Mouse (Mus musculus) embryonic facial prominence, embryonic 13.5 days (tissue): Measurements from ENCODE around the gene Wdfy3. TPM values are rescaled to one million over a fixed set of nuclear protein-coding genes. Genes with fewer than 3 reads are reported as not detected.

Source experiments
- ATAC-seq: fragments of 200-750 bp; cut with Nextera tagmentation; 2 replicates; pipeline ENCODE4 v1.8.0; 2017; ENCODE audit warnings: low read depth; ENCODE audit not compliant: insufficient number of reproducible peaks, insufficient read depth, low FRiP score, low TSS enrichment
- H3K27ac ChIP-seq: fragments of 300-500 bp; sonication (generic); 2 replicates; pipeline ENCODE4 v1.5.1; 2015; ENCODE audit warnings: moderate library complexity, mild to moderate bottlenecking, inconsistent platforms
- H3K27me3 ChIP-seq: fragments of 300-500 bp; sonication (generic); 2 replicates; pipeline ENCODE4 v1.6.1; 2015; ENCODE audit warnings: mild to moderate bottlenecking, inconsistent platforms
- H3K36me3 ChIP-seq: fragments of 300-500 bp; sonication (generic); 2 replicates; pipeline ENCODE4 v1.6.1; 2015; ENCODE audit warnings: mild to moderate bottlenecking, inconsistent platforms
- H3K4me1 ChIP-seq: fragments of 300-500 bp; sonication (generic); 2 replicates; pipeline ENCODE4 v1.6.1; 2015; ENCODE audit warnings: inconsistent platforms
- H3K4me2 ChIP-seq: fragments of 300-500 bp; sonication (generic); 2 replicates; pipeline ENCODE4 v1.6.1; 2015; ENCODE audit warnings: moderate library complexity, mild to moderate bottlenecking, inconsistent platforms
- H3K4me3 ChIP-seq: fragments of 300-500 bp; sonication (generic); 2 replicates; pipeline ENCODE4 v1.5.1; 2015; ENCODE audit warnings: mild to moderate bottlenecking, inconsistent platforms
- H3K9ac ChIP-seq: fragments of 300-500 bp; sonication (generic); 2 replicates; pipeline ENCODE4 v1.6.1; 2015; ENCODE audit warnings: mild to moderate bottlenecking, inconsistent platforms
- H3K9me3 ChIP-seq: fragments of 300-500 bp; sonication (generic); 2 replicates; pipeline ENCODE4 v1.6.1; 2016; ENCODE audit warnings: inconsistent platforms
- WGBS: fragments of 180-500 bp; shearing (Covaris S2); methylation state at CpG from one replicate; pipeline ENCODE4 v1.1.7; 2015; ENCODE audit warnings: mixed read lengths; 5-methylcytosine and 5-hydroxymethylcytosine counted together
- polyA plus RNA-seq: library from polyadenylated mRNA; unstranded; fragments of >200 nt; fragmentation: Nextera tagmentation; extraction: Ambion mirVana; gene quantifications from 2 replicates; pipeline ENCODE4 v1.2.1, GENCODE M21; 2015

Wdfy3 gene
- polyA plus RNA-seq, 1 experiment from 2014 or later = 19.1 TPM

GRCm38 (mm10) chr5:102072057-102072456, 2.3 kb upstream of the Wdfy3 start:
- H3K27me3 ChIP-seq = no peaks in the 10 kb centered on the region
- WGBS = 48% methylated on average over 4 of the region's 4 CpGs
- ATAC-seq = no peak
- peaks cover 20% of the 10 kb centered on the region for H3K4me1 ChIP-seq
- no peak overlapping the region for H3K4me3 ChIP-seq
- no peak overlapping the region for H3K27ac ChIP-seq
- no peak overlapping the region for H3K9ac ChIP-seq
- H3K9me3 ChIP-seq = no peaks in the 10 kb centered on the region
- H3K36me3 ChIP-seq = no peaks in the 10 kb centered on the region
- no peak overlapping the region for H3K4me2 ChIP-seq

- no peak overlapping the region for H3K4me3 ChIP-seq
- no peak for ATAC-seq
- H3K27ac ChIP-seq = no peak overlapping the region
- H3K9ac ChIP-seq = no peak overlapping the region
- no peak overlapping the region for H3K4me2 ChIP-seq
- H3K27me3 ChIP-seq = no peaks in the 10 kb centered on the region
- H3K36me3 ChIP-seq = no peaks in the 10 kb centered on the region
- no peaks in the 10 kb centered on the region for H3K9me3 ChIP-seq
- 39% methylated on average over 3 of the region's 3 CpGs for WGBS
- peaks cover 28% of the 10 kb centered on the region for H3K4me1 ChIP-seq
These were observed 1.5 kb upstream of the Wdfy3 start for GRCm38 (mm10) chr5:102071241-102071640.

- Histone ChIP-seq H3K9me3 (no peaks in the 10 kb centered on the region), H3K36me3 (no peaks in the 10 kb centered on the region), H3K4me2 (peak overlapping the region; percentile 82), H3K27me3 (no peaks in the 10 kb centered on the region), H3K4me1 (peaks cover 28% of the 10 kb centered on the region), H3K27ac (peak overlapping the region; percentile 98; the same call in 1 of the 2 replicates), H3K4me3 (peak overlapping the region; percentile 90; the same call in 1 of the 2 replicates), H3K9ac (no peak overlapping the region)
- ATAC-seq = no peak
- 6% methylated on average over 4 of the region's 4 CpGs for WGBS
These were observed 1.1 kb upstream of the Wdfy3 start for GRCm38 (mm10) chr5:102070788-102071187.

- Histone ChIP-seq H3K9me3 (no peaks in the 10 kb centered on the region), H3K9ac (peak overlapping the region; percentile 97), H3K4me2 (peak overlapping the region; percentile 82), H3K27ac (peak overlapping the region; percentile 98), H3K36me3 (peaks cover under 1% of the 10 kb centered on the region; the same call in 1 of the 2 replicates), H3K4me3 (peak overlapping the region; percentile 90), H3K4me1 (peaks cover 29% of the 10 kb centered on the region), H3K27me3 (no peaks in the 10 kb centered on the region)
- 0 out of 2 replicates have a peak, but pooled peaks have one; percentile 1 for ATAC-seq
- WGBS = 9% methylated on average over 6 of the region's 6 CpGs
These were observed 670 bp upstream of the Wdfy3 start for GRCm38 (mm10) chr5:102070414-102070768.

- Histone ChIP-seq H3K36me3 (peaks cover 3% of the 10 kb centered on the region; the same call in 1 of the 2 replicates), H3K4me1 (peaks cover 33% of the 10 kb centered on the region), H3K4me2 (peak overlapping the region; percentile 82), H3K27me3 (no peaks in the 10 kb centered on the region), H3K9ac (peak overlapping the region; percentile 97), H3K9me3 (no peaks in the 10 kb centered on the region), H3K27ac (peak overlapping the region; percentile 98), H3K4me3 (peak overlapping the region; percentile 90)
- under 1% methylated on average over 70 of the region's 92 CpGs for WGBS
- peak; percentile 72 for ATAC-seq
These were observed 512 bp downstream of the Wdfy3 start for GRCm38 (mm10) chr5:102069051-102069766.

GRCm38 (mm10) chr5:102066458-102066857, 3.3 kb downstream of the Wdfy3 start:
- H3K36me3 ChIP-seq = peaks cover 3% of the 10 kb centered on the region; the same call in 1 of the 2 replicates
- no peak overlapping the region for H3K4me2 ChIP-seq
- no peaks in the 10 kb centered on the region for H3K9me3 ChIP-seq
- H3K4me1 ChIP-seq = peaks cover 60% of the 10 kb centered on the region
- no peaks in the 10 kb centered on the region for H3K27me3 ChIP-seq
- WGBS = 90% methylated on average over 6 of the region's 6 CpGs
- ATAC-seq = no peak
- no peak overlapping the region for H3K9ac ChIP-seq
- H3K4me3 ChIP-seq = no peak overlapping the region
- no peak overlapping the region for H3K27ac ChIP-seq

- no peak overlapping the region for H3K4me3 ChIP-seq
- no peak overlapping the region for H3K4me2 ChIP-seq
- no peak overlapping the region for H3K9ac ChIP-seq
- WGBS = 48% methylated on average over 18 of the region's 18 CpGs
- H3K4me1 ChIP-seq = peaks cover 56% of the 10 kb centered on the region
- H3K36me3 ChIP-seq = peaks cover 4% of the 10 kb centered on the region; the same call in 1 of the 2 replicates
- H3K9me3 ChIP-seq = no peaks in the 10 kb centered on the region
- H3K27ac ChIP-seq = no peak overlapping the region
- no peak for ATAC-seq
- H3K27me3 ChIP-seq = no peaks in the 10 kb centered on the region
These were observed 6.5 kb downstream of the Wdfy3 start for GRCm38 (mm10) chr5:102063013-102063752.

GRCm38 (mm10) chr5:102061816-102062215, 7.9 kb downstream of the Wdfy3 start:
- ATAC-seq = no peak
- Histone ChIP-seq H3K9ac (no peak overlapping the region), H3K27ac (no peak overlapping the region), H3K4me3 (no peak overlapping the region), H3K4me2 (no peak overlapping the region), H3K36me3 (peaks cover 6% of the 10 kb centered on the region; the same call in 1 of the 2 replicates), H3K4me1 (peaks cover 51% of the 10 kb centered on the region), H3K9me3 (no peaks in the 10 kb centered on the region), H3K27me3 (no peaks in the 10 kb centered on the region)
- WGBS = 57% methylated on average over 5 of the region's 5 CpGs

- H3K4me3 ChIP-seq = no peak overlapping the region
- no peaks in the 10 kb centered on the region for H3K27me3 ChIP-seq
- no peaks in the 10 kb centered on the region for H3K9me3 ChIP-seq
- H3K9ac ChIP-seq = no peak overlapping the region
- H3K4me1 ChIP-seq = peaks cover 29% of the 10 kb centered on the region
- WGBS = 59% methylated on average over 7 of the region's 7 CpGs
- 0 out of 2 replicates have a peak, but pooled peaks cover 8% of the 10 kb centered on the region for H3K36me3 ChIP-seq
- H3K4me2 ChIP-seq = no peak overlapping the region
- ATAC-seq = no peak
- H3K27ac ChIP-seq = no peak overlapping the region
These were observed 13.8 kb downstream of the Wdfy3 start for GRCm38 (mm10) chr5:102055946-102056345.

GRCm38 (mm10) chr5:102055130-102055641, 14.5 kb downstream of the Wdfy3 start:
- H3K9me3 ChIP-seq = no peaks in the 10 kb centered on the region
- peaks cover 29% of the 10 kb centered on the region for H3K4me1 ChIP-seq
- 0 out of 2 replicates have a peak, but pooled peaks cover 8% of the 10 kb centered on the region for H3K36me3 ChIP-seq
- no peak overlapping the region for H3K9ac ChIP-seq
- no peak overlapping the region for H3K4me2 ChIP-seq
- H3K4me3 ChIP-seq = no peak overlapping the region
- no peak for ATAC-seq
- WGBS = 51% methylated on average over 3 of the region's 3 CpGs
- no peak overlapping the region for H3K27ac ChIP-seq
- no peaks in the 10 kb centered on the region for H3K27me3 ChIP-seq

GRCm38 (mm10) chr5:102054511-102055093, 15.1 kb downstream of the Wdfy3 start:
- no peak overlapping the region for H3K4me2 ChIP-seq
- H3K27ac ChIP-seq = no peak overlapping the region
- H3K4me1 ChIP-seq = peaks cover 29% of the 10 kb centered on the region
- no peaks in the 10 kb centered on the region for H3K9me3 ChIP-seq
- no peaks in the 10 kb centered on the region for H3K27me3 ChIP-seq
- H3K36me3 ChIP-seq = 0 out of 2 replicates have a peak, but pooled peaks cover 8% of the 10 kb centered on the region
- no peak overlapping the region for H3K9ac ChIP-seq
- no peak overlapping the region for H3K4me3 ChIP-seq
- ATAC-seq = no peak
- WGBS = 64% methylated on average over 11 of the region's 11 CpGs
